ENCODE assay signal across 9 mouse cellular contexts in the genomic region with DNA sequence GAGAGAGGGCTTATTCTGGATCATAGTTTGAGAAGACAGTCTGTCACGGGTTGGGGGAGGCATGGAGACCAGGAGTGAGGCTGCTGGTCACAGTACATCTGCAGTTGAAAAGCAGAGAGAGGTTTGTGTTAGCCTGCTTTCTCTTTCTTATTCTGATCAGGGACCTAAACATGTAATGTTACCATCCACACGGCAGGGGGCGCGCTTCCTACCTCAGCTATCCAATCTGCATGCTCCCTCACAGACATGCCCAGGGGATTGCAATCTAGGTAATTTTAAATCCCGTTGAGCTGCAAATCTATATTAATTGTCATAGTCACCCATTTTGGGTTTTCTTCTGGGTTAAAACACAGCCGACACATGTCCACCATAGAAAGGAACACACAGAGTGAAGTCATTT.
DNase-seq lines count a peak whose midpoint lies in the region; ATAC-seq and TF ChIP-seq lines count a peak whose summit lies in the region.
"Had no signal": no experiment of that assay in that cellular context is flagged by ENCODE, and none has a peak within 500 bp of the region (broad histone marks: within the 10 kb centered on the region; RNA-seq: fewer than 3 reads in every experiment).

No protein-coding gene starts in this region.

- no peak for TF ChIP-seq POLR2A in small intestine, adult 2 months (IDR thresholded peaks at IDR 0.05; ENCODE audit: low read depth, low read length)

- no peaks in the 10 kb centered on the region for H3K36me3 ChIP-seq in intestine, postnatal 0 days (ENCODE audit: control insufficient read depth, insufficient read depth)
- H3K36me3 ChIP-seq in intestine, embryonic 16.5 days (ENCODE audit: control insufficient read depth, insufficient read depth, low read length): no peaks in the 10 kb centered on the region
- no peaks in the 10 kb centered on the region for H3K36me3 ChIP-seq in small intestine, adult 2 months (ENCODE audit: control insufficient read depth, insufficient read depth, low read length)
- H3K36me3 ChIP-seq: liver, embryonic 13.5 days had no signal

- DNase-seq in urinary bladder, adult 2 months (ENCODE audit: low spot score): peak; percentile 24
- DNase-seq in urinary bladder, postnatal 10 days (ENCODE audit: low spot score): no peak
- peak; percentile 48 for DNase-seq in brain, adult 2 months (ENCODE audit: low read depth, low spot score)
- DNase-seq in kidney, postnatal 36 days: peak; percentile 48 to 85
- DNase-seq: liver, embryonic 13.5 days had no signal

- no peak overlapping the region for H3K27ac ChIP-seq in intestine, postnatal 0 days (ENCODE audit: low read depth, low read length)
- no peak overlapping the region for H3K27ac ChIP-seq in intestine, embryonic 16.5 days (ENCODE audit: low read length)
- no peak overlapping the region for H3K27ac ChIP-seq in small intestine, adult 2 months (ENCODE audit: insufficient read depth, low read depth, low read length)
- H3K27ac ChIP-seq: liver, embryonic 13.5 days had no signal

- H3K9me3 ChIP-seq in intestine, postnatal 0 days (ENCODE audit: control insufficient read depth): no peaks in the 10 kb centered on the region
- no peaks in the 10 kb centered on the region for H3K9me3 ChIP-seq in intestine, embryonic 16.5 days (ENCODE audit: control insufficient read depth, low read length)
- H3K9me3 ChIP-seq: liver, embryonic 13.5 days had no signal

- ATAC-seq in intestine, postnatal 0 days: no peak
- ATAC-seq in intestine, embryonic 16.5 days: no peak

- no peaks in the 10 kb centered on the region for H3K4me1 ChIP-seq in intestine, postnatal 0 days (replicated peaks; ENCODE audit: control insufficient read depth, insufficient read depth, low read length)
- H3K4me1 ChIP-seq in intestine, embryonic 16.5 days (ENCODE audit: control insufficient read depth, insufficient read depth, low read length): no peaks in the 10 kb centered on the region
- no peaks in the 10 kb centered on the region for H3K4me1 ChIP-seq in small intestine, adult 2 months (ENCODE audit: control insufficient read depth, insufficient read depth, insufficient read length, low read length)
- H3K4me1 ChIP-seq: liver, embryonic 13.5 days had no signal

- H3K4me3 ChIP-seq in intestine, postnatal 0 days (ENCODE audit: low read depth, low read length): no peak overlapping the region
- no peak overlapping the region for H3K4me3 ChIP-seq in intestine, embryonic 16.5 days (ENCODE audit: low read length)
- no peak overlapping the region for H3K4me3 ChIP-seq in small intestine, adult 2 months (ENCODE audit: low read depth, low read length)
- H3K4me3 ChIP-seq: erythroblast, embryonic 14.5 days; liver, embryonic 13.5 days had no signal

- TF ChIP-seq CTCF in intestine, postnatal 0 days (IDR thresholded peaks at IDR 0.05; ENCODE audit: low read depth): peak; percentile 82
- peak; percentile 72; the same call in 1 of the 2 replicates for TF ChIP-seq CTCF in small intestine, adult 2 months (IDR thresholded peaks at IDR 0.05; ENCODE audit: extremely low read depth, insufficient read length, insufficient replicate concordance, low read depth, low read length)

- no peak overlapping the region for H3K4me2 ChIP-seq in intestine, postnatal 0 days (replicated peaks; ENCODE audit: low read depth)
- no peak overlapping the region for H3K4me2 ChIP-seq in intestine, embryonic 16.5 days (ENCODE audit: low read depth, low read length)
- H3K4me2 ChIP-seq: liver, embryonic 13.5 days had no signal

- H3K27me3 ChIP-seq in intestine, postnatal 0 days (replicated peaks; ENCODE audit: control insufficient read depth, insufficient read depth, low read length): no peaks in the 10 kb centered on the region
- H3K27me3 ChIP-seq in intestine, embryonic 16.5 days (replicated peaks; ENCODE audit: control insufficient read depth, insufficient read depth, low read length): no peaks in the 10 kb centered on the region
- no peaks in the 10 kb centered on the region for H3K27me3 ChIP-seq in small intestine, adult 2 months (ENCODE audit: control insufficient read depth, insufficient read depth, low read length)
- H3K27me3 ChIP-seq: liver, embryonic 13.5 days had no signal

- no peak overlapping the region for H3K9ac ChIP-seq in intestine, postnatal 0 days (ENCODE audit: low read depth, low read length)
- H3K9ac ChIP-seq in intestine, embryonic 16.5 days (ENCODE audit: low read depth, low read length): no peak overlapping the region
- H3K9ac ChIP-seq: liver, embryonic 13.5 days had no signal

- WGBS in intestine, postnatal 0 days: 36% methylated on average over 6 of the region's 6 CpGs
- 32% methylated on average over 6 of the region's 6 CpGs for WGBS in intestine, embryonic 16.5 days
- 28% methylated on average over 6 of the region's 6 CpGs for WGBS in small intestine, adult 2 months
